In the genomic region with DNA sequence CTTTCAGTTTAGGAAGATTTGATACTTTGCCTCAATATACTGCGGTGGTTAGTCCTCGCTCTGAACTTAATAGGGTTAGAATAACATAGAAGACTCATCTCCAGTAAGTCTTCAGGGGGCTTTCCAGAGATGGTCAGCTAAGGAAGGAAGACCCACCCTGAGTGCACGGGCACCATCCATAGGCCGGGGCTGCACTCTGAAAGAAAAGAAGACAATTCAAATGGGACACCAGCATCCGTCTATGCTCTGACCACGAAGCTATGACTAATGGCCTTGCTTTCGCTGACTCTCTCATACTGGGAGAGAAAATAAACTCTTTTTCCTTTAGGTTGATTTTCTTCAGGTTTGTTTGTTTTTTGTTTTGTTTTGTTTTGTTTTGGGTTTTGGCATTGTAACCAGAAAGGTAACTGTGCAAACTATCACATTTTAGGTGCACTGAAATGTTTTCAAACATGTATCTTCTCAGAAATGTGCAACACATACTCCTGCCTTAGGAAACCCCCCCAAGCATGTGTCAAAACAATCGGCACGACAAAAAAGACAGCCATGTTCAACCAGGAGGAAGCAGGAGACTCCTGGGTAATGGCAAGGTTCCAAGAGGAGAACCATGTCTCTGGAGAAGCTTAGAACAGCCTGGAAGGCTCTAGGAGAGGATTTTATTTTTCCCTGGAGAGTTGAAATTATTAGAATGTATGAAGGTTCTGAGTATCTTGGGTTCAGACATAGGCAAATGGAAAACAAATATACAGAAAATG, we compare ENCODE assay signal across 14 mouse cellular contexts.
"Had no signal": no experiment of that assay in that cellular context is flagged by ENCODE, and none has a peak within 500 bp of the region (broad histone marks: within the 10 kb centered on the region; RNA-seq: fewer than 3 reads in every experiment).

No protein-coding gene starts in this region.

- H3K27ac ChIP-seq: left cerebral cortex, adult 2 months; limb, embryonic 15.5 days; liver, embryonic 12.5 days; lung, embryonic 15.5 days; midbrain, embryonic 15.5 days; neural tube, embryonic 13.5 days; stomach, embryonic 15.5 days had no signal

- H3K4me1 ChIP-seq: midbrain, embryonic 15.5 days; neural tube, embryonic 13.5 days had no signal

- ATAC-seq: midbrain, embryonic 15.5 days had no signal

- DNase-seq: kidney, adult 8-10 months; kidney, postnatal 36 days; lung, postnatal 14 days; right cerebral cortex, adult 18-20 months; thymus, adult 2 months; thymus, postnatal 25 days had no signal

- H3K36me3 ChIP-seq: limb, embryonic 15.5 days; liver, embryonic 12.5 days; lung, embryonic 15.5 days; midbrain, embryonic 15.5 days; neural tube, embryonic 13.5 days; stomach, embryonic 15.5 days had no signal

- H3K27me3 ChIP-seq: limb, embryonic 15.5 days; liver, embryonic 12.5 days; lung, embryonic 15.5 days; midbrain, embryonic 15.5 days; stomach, embryonic 15.5 days had no signal

- H3K9me3 ChIP-seq: limb, embryonic 15.5 days; liver, embryonic 12.5 days; lung, embryonic 15.5 days; midbrain, embryonic 15.5 days; neural tube, embryonic 13.5 days; stomach, embryonic 15.5 days had no signal

- H3K4me3 ChIP-seq: left cerebral cortex, adult 2 months; limb, embryonic 15.5 days; liver, embryonic 12.5 days; lung, embryonic 15.5 days; midbrain, embryonic 15.5 days; neural tube, embryonic 13.5 days; stomach, embryonic 15.5 days had no signal

- H3K4me2 ChIP-seq: limb, embryonic 15.5 days; liver, embryonic 12.5 days; lung, embryonic 15.5 days; midbrain, embryonic 11.5 days; midbrain, embryonic 15.5 days; neural tube, embryonic 13.5 days; stomach, embryonic 15.5 days had no signal
